Mouse (Mus musculus) frontal cortex, postnatal 36 days (tissue): ENCODE measurements at regions not wholly inside any gene's neighbourhood (a gene's known extent, or its start where the extent isn't known, plus 50 kb on each side); places are given as distances from the start of the nearest gene placed in this dataset.

Experiments used
- DNase-seq, 2 experiments: peaks; one replicate each; pipeline ENCODE4 v3.0.0; 2022; ENCODE audit warnings: low spot score in 2 of 2

- no peak for DNase-seq
Measured at GRCm38 (mm10) chrX:12837821-12838220, 75.9 kb upstream of the Med14 start.

GRCm38 (mm10) chrX:12834681-12835080 lies 72.8 kb upstream of the Med14 start:
- no peak for DNase-seq

- DNase-seq, result no peak
Measured at GRCm38 (mm10) chrX:12832709-12833108, 70.8 kb upstream of the Med14 start.

DNA sequence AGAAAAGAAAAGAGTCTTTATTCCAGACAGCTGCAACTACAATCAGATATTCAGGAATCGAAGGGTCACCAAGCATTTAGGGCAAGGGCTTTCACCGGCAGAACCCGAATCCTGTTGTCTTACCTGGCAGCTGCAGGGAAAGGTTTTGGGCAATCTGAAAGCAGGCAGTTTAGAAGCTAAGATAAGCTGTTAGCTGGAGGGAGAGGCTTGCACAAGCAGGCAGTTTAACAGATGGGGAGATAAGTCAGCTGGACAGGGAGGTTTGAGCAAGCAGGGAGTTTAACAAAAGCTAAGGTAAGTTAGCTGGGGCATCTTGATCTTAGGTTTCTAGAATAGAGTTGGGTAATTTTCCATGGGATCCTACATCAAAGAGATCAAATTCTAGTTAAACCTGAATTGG lies 67.3 kb upstream of the Med14 start:
- no peak for DNase-seq

GRCm38 (mm10) chrX:12827299-12827872 lies 65.5 kb upstream of the Med14 start:
- DNase-seq, result no peak

- no peak for DNase-seq
Measured at GRCm38 (mm10) chrX:12826646-12827045, 64.8 kb upstream of the Med14 start.

DNA sequence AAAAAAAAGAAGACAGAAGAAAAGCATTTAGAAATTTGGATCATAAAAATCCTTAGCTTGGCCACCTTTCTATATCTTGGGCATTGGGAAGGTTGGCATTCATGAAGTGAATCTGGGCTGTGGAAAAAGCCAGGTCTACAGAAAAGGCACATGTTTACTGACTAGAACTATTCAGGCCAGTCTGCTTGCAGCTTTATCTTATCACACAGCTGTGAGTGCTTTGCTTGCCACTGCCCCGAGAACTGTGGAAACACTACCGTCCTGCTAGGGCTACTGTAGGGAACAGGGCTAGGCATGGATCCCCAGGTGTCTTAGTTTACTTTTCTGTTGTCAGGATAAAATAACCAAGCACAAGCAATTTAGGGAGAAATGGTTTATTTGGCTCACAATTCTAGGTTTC lies 63.4 kb upstream of the Med14 start:
- DNase-seq, result no peak

DNA sequence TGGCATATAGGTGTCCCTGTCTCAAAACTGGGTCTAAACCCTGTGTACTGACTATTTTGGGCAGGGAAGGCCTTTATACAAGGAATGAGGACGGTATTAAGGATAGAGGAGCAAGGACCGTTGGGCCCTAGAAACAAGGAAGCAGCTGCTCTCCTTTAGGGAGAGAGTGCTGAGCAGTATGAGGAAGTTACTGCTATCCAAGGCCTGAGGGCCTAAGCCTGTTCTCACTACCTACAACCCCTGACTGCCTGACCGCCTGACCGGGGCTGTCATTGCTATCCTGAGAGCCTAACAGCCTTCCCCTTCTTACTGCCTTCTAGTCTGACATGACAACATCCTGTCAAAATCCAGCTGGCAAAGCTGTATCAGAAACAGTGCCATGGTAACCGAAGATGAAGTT lies 62.6 kb upstream of the Med14 start:
- no peak for DNase-seq

DNA sequence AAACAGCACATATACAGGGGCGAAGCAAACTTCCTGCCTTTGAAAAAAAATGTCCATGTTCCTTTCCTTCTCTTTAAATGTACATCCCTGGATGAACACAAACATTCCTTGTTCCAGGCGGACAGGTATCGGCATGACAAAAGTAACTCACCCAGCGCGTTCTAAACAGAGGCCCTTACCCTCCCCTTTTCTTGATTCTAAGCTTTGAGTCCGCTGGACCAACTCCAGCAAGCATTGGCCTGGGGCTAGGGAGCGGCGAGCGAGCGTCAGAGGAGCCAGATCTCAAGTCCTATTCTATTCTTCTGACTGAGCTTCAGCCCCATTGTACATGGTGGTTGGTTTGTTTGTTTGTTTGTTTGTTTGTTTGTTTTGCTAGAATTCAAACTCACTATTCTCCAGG lies 60.9 kb upstream of the Med14 start:
- no peak for DNase-seq

DNA sequence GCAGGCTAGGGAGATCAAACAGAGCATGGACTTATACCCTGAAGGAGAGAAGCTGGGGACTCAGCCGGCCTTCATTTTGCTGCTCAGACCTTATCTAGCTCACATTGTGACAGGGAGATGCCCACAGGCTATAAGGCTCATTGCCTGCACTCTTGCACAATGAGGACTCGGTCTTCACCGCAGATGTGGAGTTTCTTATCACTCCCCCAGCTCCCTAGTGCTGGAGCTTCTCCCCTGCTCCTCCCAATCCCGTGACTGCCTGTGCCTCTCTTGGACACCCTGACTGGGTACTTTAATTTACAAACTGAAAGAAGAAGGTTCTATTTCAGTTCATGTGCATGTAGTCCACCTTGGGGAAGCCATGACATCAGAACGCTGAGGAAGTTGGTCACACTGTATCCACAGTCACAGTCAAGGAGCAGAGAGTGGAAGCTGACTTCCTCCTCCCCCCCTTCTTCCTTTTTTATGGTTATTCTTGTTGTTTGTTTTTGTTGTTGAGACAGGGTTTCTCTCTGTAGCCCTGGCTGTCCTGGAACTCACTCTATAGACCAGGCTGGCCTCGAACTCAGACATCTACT lies 51.3 kb upstream of the Med14 start:
- no peak for DNase-seq
